Mouse (Mus musculus) forebrain, postnatal 0 days (tissue): ENCODE results near the gene Cept1. TPM values are rescaled to one million over a fixed set of nuclear protein-coding genes. Genes with fewer than 3 reads are reported as not detected.

Experiments used
- ATAC-seq: fragments of 200-750 bp; cut with Nextera tagmentation; 2 replicates; pipeline ENCODE4 v1.8.0; 2017; ENCODE audit warnings: mild to moderate bottlenecking, moderate library complexity
- DNase-seq: peaks from one replicate; pipeline ENCODE4 v3.0.0-alpha.2; 2015
- H3K27ac ChIP-seq: fragments of 300-500 bp; sonication (generic); 2 replicates; pipeline ENCODE4 v1.5.1; 2014; ENCODE audit warnings: low read depth, mild to moderate bottlenecking, antibody characterized with exemption, low read length, moderate library complexity, mixed read lengths
- H3K27me3 ChIP-seq: fragments of 300-500 bp; sonication (generic); 2 replicates; pipeline ENCODE4 v1.6.1; 2014; ENCODE audit warnings: mild to moderate bottlenecking, low read length, mixed read lengths; ENCODE audit not compliant: insufficient read depth
- H3K36me3 ChIP-seq: fragments of 300-500 bp; sonication (generic); 2 replicates; pipeline ENCODE4 v1.6.1; 2014; ENCODE audit warnings: mild to moderate bottlenecking, moderate library complexity; ENCODE audit not compliant: insufficient read depth
- H3K4me1 ChIP-seq: fragments of 300-500 bp; sonication (generic); 2 replicates; pipeline ENCODE4 v1.6.1; 2014; ENCODE audit warnings: antibody characterized with exemption; ENCODE audit not compliant: insufficient read depth
- H3K4me2 ChIP-seq: fragments of 300-500 bp; sonication (generic); 2 replicates; pipeline ENCODE4 v1.6.1; 2014; ENCODE audit warnings: low read depth, mild to moderate bottlenecking, moderate library complexity
- H3K4me3 ChIP-seq: fragments of 300-500 bp; sonication (generic); 2 replicates; pipeline ENCODE4 v1.5.1; 2014; ENCODE audit warnings: low read depth, low read length, mixed read lengths
- H3K9ac ChIP-seq: fragments of 300-500 bp; sonication (generic); 2 replicates; pipeline ENCODE4 v1.6.1; 2014; ENCODE audit warnings: mild to moderate bottlenecking
- H3K9me3 ChIP-seq: fragments of 300-500 bp; sonication (generic); 2 replicates; pipeline ENCODE4 v1.6.1; 2016; ENCODE audit warnings: low read length
- CTCF ChIP-seq: sonication (generic); IDR thresholded peaks from 2 replicates; pipeline ENCODE4 v1.5.1; 2016; ENCODE audit warnings: antibody characterized with exemption, control low read depth, low read depth
- WGBS: fragments of 180-500 bp; shearing (Covaris S2); extraction: QIAGEN DNeasy Blood & Tissue Kit; methylation state at CpG from one replicate; pipeline ENCODE4 v1.1.7; 2014; 5-methylcytosine and 5-hydroxymethylcytosine counted together
- polyA plus RNA-seq: library from polyadenylated mRNA; unstranded; fragments of >200 nt; fragmentation: Nextera tagmentation; extraction: Ambion mirVana; gene quantifications from 2 replicates; pipeline ENCODE4 v1.2.1, GENCODE M21; 2015
- total RNA-seq: library from RNA; depleted of rRNA; stranded (reverse); fragments of >200 nt; gene quantifications from 2 replicates; pipeline ENCODE4 v1.2.3, GENCODE M21; 2014

Cept1 gene
- total and polyA plus RNA-seq, 2 experiments from 2014 or later, result 38.0 to 52.3 TPM

DNA sequence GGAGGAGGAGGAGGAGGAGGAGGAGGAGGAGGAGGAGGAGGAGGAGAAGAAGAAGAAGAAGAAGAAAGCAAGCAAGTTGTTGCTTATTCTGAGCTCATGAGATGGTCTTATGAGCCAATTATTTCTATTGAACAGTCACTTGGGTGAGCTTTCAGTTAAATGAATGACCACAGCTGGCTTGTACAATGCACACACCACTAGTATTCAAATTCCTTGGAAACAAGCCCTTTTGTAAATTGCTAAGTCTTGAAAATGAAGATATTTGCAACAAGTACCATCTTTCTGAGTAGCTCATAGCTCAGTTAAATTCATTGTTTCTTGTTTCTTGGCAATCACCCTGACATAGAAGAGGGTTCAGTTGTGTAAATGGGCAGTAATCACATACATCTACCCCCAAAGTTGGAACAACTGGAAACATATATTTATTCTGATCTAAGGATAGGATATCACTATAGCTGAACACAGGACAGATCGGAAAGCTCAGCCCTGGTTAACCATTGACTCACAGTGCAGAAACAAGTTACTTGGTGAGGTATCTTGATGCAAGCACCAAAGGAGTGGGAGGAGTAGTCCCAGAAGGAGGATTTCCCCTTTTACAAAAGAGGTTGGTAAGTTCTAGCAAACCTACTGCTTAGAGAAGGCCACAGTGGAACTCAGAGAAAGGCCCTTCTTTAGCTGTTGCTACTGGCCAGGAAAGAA lies 52.1 kb downstream of the Cept1 start:
- no peaks in the 10 kb centered on the region for H3K4me1 ChIP-seq
- H3K9me3 ChIP-seq, result no peaks in the 10 kb centered on the region
- WGBS, result 91% methylated on average over 1 of the region's 1 CpGs
- H3K27me3 ChIP-seq, result no peaks in the 10 kb centered on the region
- ATAC-seq (no peak), DNase-seq (no peak)
- no peak overlapping the region for H3K9ac ChIP-seq
- H3K4me3 ChIP-seq, result no peak overlapping the region
- 0 out of 2 replicates have a peak, but pooled peaks cover 6% of the 10 kb centered on the region for H3K36me3 ChIP-seq
- TF ChIP-seq CTCF, result no peak
- H3K4me2 ChIP-seq, result no peak overlapping the region
- no peak overlapping the region for H3K27ac ChIP-seq

DNA sequence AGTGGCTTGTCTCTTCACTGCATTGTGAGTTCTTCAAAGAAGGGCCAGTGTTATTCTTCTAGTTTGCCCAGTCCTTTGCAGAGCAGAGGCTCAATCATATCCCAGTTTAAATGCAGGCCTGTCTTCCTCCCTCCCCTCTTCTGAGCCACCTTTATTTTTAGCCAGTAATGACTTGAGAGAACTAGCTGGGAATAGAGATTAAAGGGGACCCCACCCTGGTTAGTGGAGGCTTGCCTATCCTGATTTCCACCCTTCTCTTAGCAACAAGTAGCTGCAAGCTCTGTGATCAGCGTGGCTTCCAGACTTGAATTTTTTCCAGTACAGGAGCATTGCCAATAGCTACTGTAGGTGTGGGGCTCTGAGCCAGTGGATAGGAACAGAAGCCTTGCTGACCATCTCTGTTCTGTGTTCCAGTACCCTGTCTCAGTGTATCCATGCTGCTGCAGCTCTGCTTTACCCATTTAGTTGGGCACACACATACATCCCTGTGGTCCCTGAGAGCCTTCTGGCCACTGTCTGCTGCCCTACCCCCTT lies 53.1 kb downstream of the Cept1 start:
- no peak for TF ChIP-seq CTCF
- H3K4me3 ChIP-seq, result no peak overlapping the region
- ATAC-seq (no peak), DNase-seq (no peak)
- H3K4me2 ChIP-seq, result no peak overlapping the region
- H3K9ac ChIP-seq, result no peak overlapping the region
- H3K4me1 ChIP-seq, result no peaks in the 10 kb centered on the region
- 0 out of 2 replicates have a peak, but pooled peaks cover 6% of the 10 kb centered on the region for H3K36me3 ChIP-seq
- 59% methylated on average over 1 of the region's 1 CpGs for WGBS
- no peaks in the 10 kb centered on the region for H3K27me3 ChIP-seq
- no peaks in the 10 kb centered on the region for H3K9me3 ChIP-seq
- no peak overlapping the region for H3K27ac ChIP-seq

GRCm38 (mm10) chr3:106493882-106494281 lies 53.7 kb downstream of the Cept1 start:
- no peak overlapping the region for H3K4me2 ChIP-seq
- DNase-seq (no peak), ATAC-seq (no peak)
- no peaks in the 10 kb centered on the region for H3K9me3 ChIP-seq
- 93% methylated on average over 3 of the region's 3 CpGs for WGBS
- no peaks in the 10 kb centered on the region for H3K27me3 ChIP-seq
- H3K36me3 ChIP-seq, result 0 out of 2 replicates have a peak, but pooled peaks cover 2% of the 10 kb centered on the region
- H3K27ac ChIP-seq, result no peak overlapping the region
- H3K4me1 ChIP-seq, result no peaks in the 10 kb centered on the region
- H3K9ac ChIP-seq, result no peak overlapping the region
- no peak for TF ChIP-seq CTCF
- no peak overlapping the region for H3K4me3 ChIP-seq

DNA sequence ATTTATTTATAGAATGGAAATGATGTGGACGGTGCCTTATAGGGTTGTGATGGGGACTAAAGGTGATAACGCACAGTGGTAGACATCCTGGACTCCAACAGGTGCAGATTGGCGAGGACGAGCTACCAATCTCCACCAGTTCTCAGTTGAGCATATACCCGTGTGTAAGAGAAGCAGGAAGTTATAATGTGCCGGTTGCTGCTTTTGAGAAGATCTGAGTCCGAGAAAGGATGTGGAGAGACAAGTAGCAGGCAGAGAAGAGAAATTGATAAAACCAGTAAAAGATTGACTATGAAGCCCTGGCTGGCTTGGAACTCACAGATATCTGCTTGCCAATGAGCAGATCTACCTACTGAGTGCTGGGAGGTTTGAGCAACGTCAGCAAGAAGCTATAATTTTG lies 54.4 kb downstream of the Cept1 start:
- H3K9ac ChIP-seq, result no peak overlapping the region
- no peaks in the 10 kb centered on the region for H3K9me3 ChIP-seq
- no peak for TF ChIP-seq CTCF
- DNase-seq, result no peak
- H3K4me3 ChIP-seq, result no peak overlapping the region
- ATAC-seq, result no peak
- H3K27ac ChIP-seq, result no peak overlapping the region
- no peaks in the 10 kb centered on the region for H3K4me1 ChIP-seq
- 93% methylated on average over 8 of the region's 8 CpGs for WGBS
- no peaks in the 10 kb centered on the region for H3K36me3 ChIP-seq
- no peaks in the 10 kb centered on the region for H3K27me3 ChIP-seq
- H3K4me2 ChIP-seq, result no peak overlapping the region

- ATAC-seq, result no peak
These were observed 54.9 kb downstream of the Cept1 start for GRCm38 (mm10) chr3:106492723-106493122.

GRCm38 (mm10) chr3:106490239-106490638 lies 57.4 kb downstream of the Cept1 start:
- H3K36me3 ChIP-seq, result no peaks in the 10 kb centered on the region
- no peak for DNase-seq
- H3K4me3 ChIP-seq, result no peak overlapping the region
- WGBS, result 90% methylated on average over 4 of the region's 4 CpGs
- no peak overlapping the region for H3K9ac ChIP-seq
- H3K4me1 ChIP-seq, result no peaks in the 10 kb centered on the region
- no peak overlapping the region for H3K4me2 ChIP-seq
- ATAC-seq, result no peak
- H3K9me3 ChIP-seq, result no peaks in the 10 kb centered on the region
- no peak for TF ChIP-seq CTCF
- H3K27ac ChIP-seq, result no peak overlapping the region
- no peaks in the 10 kb centered on the region for H3K27me3 ChIP-seq

More at GRCm38 (mm10) chr3:106492723-106493122, 54.9 kb downstream of the Cept1 start:
- Histone ChIP-seq H3K4me3 (no peak overlapping the region), H3K27ac (no peak overlapping the region), H3K4me1 (no peaks in the 10 kb centered on the region), H3K27me3 (no peaks in the 10 kb centered on the region), H3K36me3 (no peaks in the 10 kb centered on the region), H3K9me3 (no peaks in the 10 kb centered on the region), H3K4me2 (no peak overlapping the region), H3K9ac (no peak overlapping the region)
- TF ChIP-seq CTCF, result no peak
- 100% methylated on average over 1 of the region's 1 CpGs for WGBS
- DNase-seq, result no peak

DNA sequence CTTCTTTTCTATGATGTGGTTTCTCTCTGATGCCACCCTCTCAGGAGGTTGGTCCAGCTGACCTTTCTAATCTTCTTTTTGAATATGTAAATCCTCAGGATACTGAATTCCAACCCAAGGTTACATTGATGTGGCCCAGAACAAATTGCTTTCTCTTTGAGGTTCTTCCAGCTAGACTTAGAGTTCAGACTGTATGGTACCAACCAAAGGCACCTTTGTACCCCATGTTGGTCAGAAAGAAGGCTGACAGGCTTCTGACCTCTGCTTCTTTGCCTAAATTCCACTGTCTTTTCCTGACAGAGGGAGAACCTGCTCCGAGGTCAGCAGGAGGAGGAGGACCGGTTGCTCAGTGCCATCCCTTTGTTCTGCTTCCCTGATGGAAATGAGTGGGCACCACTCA lies 60.1 kb downstream of the Cept1 start:
- no peak for TF ChIP-seq CTCF
- no peaks in the 10 kb centered on the region for H3K27me3 ChIP-seq
- DNase-seq (no peak), ATAC-seq (no peak)
- 0 out of 2 replicates have a peak, but pooled peaks cover 5% of the 10 kb centered on the region for H3K4me1 ChIP-seq
- no peaks in the 10 kb centered on the region for H3K9me3 ChIP-seq
- whole genome bisulfite sequencing, result 86% methylated on average over 2 of the region's 2 CpGs
- no peak overlapping the region for H3K9ac ChIP-seq
- H3K36me3 ChIP-seq, result no peaks in the 10 kb centered on the region
- H3K4me3 ChIP-seq, result no peak overlapping the region
- no peak overlapping the region for H3K27ac ChIP-seq
- no peak overlapping the region for H3K4me2 ChIP-seq
